Mouse (Mus musculus) heart, embryonic 12.5 days (tissue): ENCODE results near the gene Cd164l2. TPM values are rescaled to one million over a fixed set of nuclear protein-coding genes. Genes with fewer than 3 reads are reported as not detected.

Experiments
- ATAC-seq: fragments of 200-750 bp; cut with Nextera tagmentation; 2 replicates; pipeline ENCODE4 v1.8.0; 2017; ENCODE audit warnings: moderate TSS enrichment, moderate library complexity; ENCODE audit not compliant: insufficient number of reproducible peaks, low FRiP score
- H3K27ac ChIP-seq: fragments of 300-500 bp; sonication (generic); 2 replicates; pipeline ENCODE4 v1.5.1; 2016; ENCODE audit warnings: mild to moderate bottlenecking, moderate library complexity; ENCODE audit not compliant: poor library complexity, severe bottlenecking
- H3K27me3 ChIP-seq: fragments of 300-500 bp; sonication (generic); replicated peaks from 2 replicates; pipeline ENCODE4 v1.6.1; 2016; ENCODE audit warnings: mild to moderate bottlenecking, moderate library complexity
- H3K36me3 ChIP-seq: fragments of 300-500 bp; sonication (generic); 2 replicates; pipeline ENCODE4 v1.6.1; 2016; ENCODE audit warnings: mild to moderate bottlenecking, moderate library complexity
- H3K4me1 ChIP-seq: fragments of 300-500 bp; sonication (generic); replicated peaks from 2 replicates; pipeline ENCODE4 v1.6.1; 2016; ENCODE audit warnings: mild to moderate bottlenecking
- H3K4me2 ChIP-seq: fragments of 300-500 bp; sonication (generic); 2 replicates; pipeline ENCODE4 v1.6.1; 2016; ENCODE audit warnings: mild to moderate bottlenecking, moderate library complexity
- H3K4me3 ChIP-seq: fragments of 300-500 bp; sonication (generic); 2 replicates; pipeline ENCODE4 v1.5.1; 2016; ENCODE audit warnings: mild to moderate bottlenecking
- H3K9ac ChIP-seq: fragments of 300-500 bp; sonication (generic); 2 replicates; pipeline ENCODE4 v1.6.1; 2016; ENCODE audit warnings: mild to moderate bottlenecking, moderate library complexity
- H3K9me3 ChIP-seq: fragments of 300-500 bp; sonication (generic); replicated peaks from 2 replicates; pipeline ENCODE4 v1.6.1; 2016; ENCODE audit warnings: mild to moderate bottlenecking, moderate library complexity
- WGBS: fragments of 180-500 bp; shearing (Covaris S2); methylation state at CpG from one replicate; pipeline ENCODE4 v1.1.7; 2016; 5-methylcytosine and 5-hydroxymethylcytosine counted together
- polyA plus RNA-seq: library from polyadenylated mRNA; unstranded; fragments of >200 nt; fragmentation: Nextera tagmentation; extraction: Ambion mirVana; gene quantifications from 2 replicates; pipeline ENCODE4 v1.2.1, GENCODE M21; 2016

Cd164l2 gene
- polyA plus RNA-seq, 1 experiment from 2014 or later: 0.34 TPM

GRCm38 (mm10) chr4:133195014-133195413 lies 16.9 kb upstream of the Cd164l2 start:
- ATAC-seq: no peak
- Histone ChIP-seq H3K4me1 (peaks cover 41% of the 10 kb centered on the region), H3K27me3 (no peaks in the 10 kb centered on the region), H3K9me3 (no peaks in the 10 kb centered on the region), H3K9ac (no peak overlapping the region), H3K36me3 (peaks cover 74% of the 10 kb centered on the region), H3K4me3 (no peak overlapping the region), H3K27ac (no peak overlapping the region), H3K4me2 (no peak overlapping the region)
- 63% methylated on average over 4 of the region's 4 CpGs for WGBS

GRCm38 (mm10) chr4:133196136-133196535 lies 15.8 kb upstream of the Cd164l2 start:
- H3K36me3 ChIP-seq: peaks cover 63% of the 10 kb centered on the region

DNA sequence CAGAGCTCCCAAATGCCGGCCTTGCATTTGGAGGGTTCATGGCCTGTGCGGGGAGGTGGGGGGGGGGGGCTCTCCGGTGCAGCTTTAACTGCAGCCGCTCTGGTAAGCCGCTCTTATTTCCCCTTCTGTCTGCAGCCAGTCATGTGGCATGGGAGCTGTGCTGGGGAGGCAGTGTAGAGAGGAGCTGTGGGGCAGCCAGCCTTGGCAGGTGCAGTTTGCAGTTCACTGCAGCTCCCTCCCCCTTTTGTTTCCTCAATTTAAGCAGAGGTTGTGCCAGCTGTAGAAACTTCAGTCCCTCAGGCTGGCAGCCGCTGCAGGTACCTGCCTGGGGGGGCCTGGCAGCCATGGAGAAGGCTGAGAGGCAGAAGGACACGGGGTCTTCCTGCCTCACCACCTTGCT lies 15.1 kb upstream of the Cd164l2 start:
- H3K27me3 ChIP-seq: no peaks in the 10 kb centered on the region
- WGBS: 54% methylated on average over 7 of the region's 7 CpGs
- peak overlapping the region; percentile 12 for H3K27ac ChIP-seq
- H3K9ac ChIP-seq: peak overlapping the region; percentile 48
- no peaks in the 10 kb centered on the region for H3K9me3 ChIP-seq
- H3K4me3 ChIP-seq: no peak overlapping the region
- H3K4me2 ChIP-seq: no peak overlapping the region
- H3K36me3 ChIP-seq: peaks cover 56% of the 10 kb centered on the region
- H3K4me1 ChIP-seq: peaks cover 59% of the 10 kb centered on the region
- no peak for ATAC-seq

More at GRCm38 (mm10) chr4:133196136-133196535, 15.8 kb upstream of the Cd164l2 start:
- ATAC-seq: no peak
- no peak overlapping the region for H3K27ac ChIP-seq
- 0 out of 2 replicates have a peak overlapping the region, but pooled peaks have one; percentile 6 for H3K9ac ChIP-seq
- H3K9me3 ChIP-seq: no peaks in the 10 kb centered on the region
- peaks cover 52% of the 10 kb centered on the region for H3K4me1 ChIP-seq
- H3K27me3 ChIP-seq: no peaks in the 10 kb centered on the region
- no peak overlapping the region for H3K4me2 ChIP-seq
- no peak overlapping the region for H3K4me3 ChIP-seq
- 71% methylated on average over 2 of the region's 2 CpGs for WGBS

DNA sequence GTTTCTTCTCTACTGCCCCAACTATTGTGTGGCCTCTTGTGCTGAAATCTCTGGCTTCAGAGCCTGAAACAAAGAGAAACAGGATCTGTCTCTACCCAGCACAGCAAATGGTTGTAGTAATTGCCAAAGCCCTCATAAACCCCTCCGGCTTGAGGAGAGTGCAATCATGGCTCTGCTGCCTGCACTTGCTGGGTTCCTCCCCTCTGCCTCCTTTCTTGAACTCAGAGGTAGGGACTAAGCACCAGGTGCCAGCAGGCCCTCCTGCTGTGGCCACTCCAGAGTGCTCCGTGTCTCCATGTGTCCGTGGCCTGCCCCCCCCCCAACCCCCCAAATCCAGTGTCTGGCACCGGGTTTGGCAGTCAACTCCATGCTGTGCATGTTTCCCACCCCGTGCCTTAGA lies 14.6 kb upstream of the Cd164l2 start:
- peaks cover 60% of the 10 kb centered on the region for H3K4me1 ChIP-seq
- no peaks in the 10 kb centered on the region for H3K9me3 ChIP-seq
- peak overlapping the region; percentile 92 for H3K27ac ChIP-seq
- peak overlapping the region; percentile 49 for H3K9ac ChIP-seq
- ATAC-seq: no peak
- 29% methylated on average over 5 of the region's 5 CpGs for WGBS
- H3K4me3 ChIP-seq: no peak overlapping the region
- H3K27me3 ChIP-seq: no peaks in the 10 kb centered on the region
- peaks cover 51% of the 10 kb centered on the region for H3K36me3 ChIP-seq
- no peak overlapping the region for H3K4me2 ChIP-seq

DNA sequence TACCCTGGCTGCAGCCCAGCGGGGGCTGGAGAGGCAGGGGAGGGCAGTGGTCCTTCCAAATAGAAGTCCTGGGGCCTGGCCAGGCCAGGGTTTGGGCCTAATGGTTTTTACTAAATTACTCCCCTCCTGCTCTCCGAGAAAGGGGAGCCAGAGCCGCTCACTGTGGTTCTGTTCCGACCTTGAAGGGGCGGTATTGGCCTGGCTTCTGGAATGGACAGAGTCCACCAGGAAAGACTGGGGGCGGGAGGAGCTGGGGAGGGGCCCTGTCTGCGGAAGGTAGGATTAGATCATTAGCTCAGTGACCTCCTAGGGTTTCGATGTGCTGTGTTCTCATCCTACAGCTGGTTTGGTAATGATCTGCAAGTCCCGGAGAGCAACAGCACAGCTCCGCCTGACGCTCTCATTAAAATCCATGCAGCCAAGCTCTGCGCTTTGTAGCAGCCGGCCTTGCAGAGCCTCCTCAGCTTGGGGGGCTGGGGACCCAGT lies 14.1 kb upstream of the Cd164l2 start:
- ATAC-seq: no peak
- Histone ChIP-seq H3K4me3 (no peak overlapping the region), H3K4me2 (no peak overlapping the region), H3K27ac (peak overlapping the region; percentile 92), H3K36me3 (peaks cover 46% of the 10 kb centered on the region), H3K9me3 (no peaks in the 10 kb centered on the region), H3K4me1 (peaks cover 60% of the 10 kb centered on the region), H3K9ac (peak overlapping the region; percentile 49), H3K27me3 (no peaks in the 10 kb centered on the region)
- 30% methylated on average over 13 of the region's 13 CpGs for WGBS

GRCm38 (mm10) chr4:133198337-133199180 lies 13.4 kb upstream of the Cd164l2 start:
- WGBS: 30% methylated on average over 19 of the region's 19 CpGs
- 0 out of 2 replicates have a peak, but pooled peaks have one; percentile 27 for ATAC-seq
- H3K4me1 ChIP-seq: peaks cover 61% of the 10 kb centered on the region
- H3K36me3 ChIP-seq: peaks cover 39% of the 10 kb centered on the region
- no peaks in the 10 kb centered on the region for H3K27me3 ChIP-seq
- H3K4me2 ChIP-seq: peak overlapping the region; percentile 15; the same call in 1 of the 2 replicates
- H3K27ac ChIP-seq: peak overlapping the region; percentile 92
- H3K9ac ChIP-seq: peak overlapping the region; percentile 41; the same call in 1 of the 2 replicates
- H3K9me3 ChIP-seq: no peaks in the 10 kb centered on the region
- H3K4me3 ChIP-seq: no peak overlapping the region

DNA sequence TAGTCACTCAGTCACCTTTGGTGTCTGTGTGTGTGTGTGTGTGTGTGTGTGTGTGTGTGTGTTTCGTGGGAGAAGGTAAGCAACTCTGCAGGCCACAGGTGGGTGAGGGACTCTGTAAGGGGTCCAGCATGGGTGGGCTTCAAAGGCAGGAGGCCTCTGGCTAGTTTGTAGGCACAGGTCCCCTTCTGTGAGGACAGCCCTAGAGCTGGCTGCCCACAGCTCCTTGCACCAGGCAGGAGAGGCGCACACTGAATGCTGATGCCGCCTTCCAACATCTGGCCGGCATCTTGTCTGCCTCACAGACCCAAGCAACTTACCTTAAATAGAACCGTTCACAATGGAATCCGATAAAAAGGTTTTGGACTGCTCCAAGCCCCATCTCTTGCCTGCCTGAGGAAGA lies 12.2 kb upstream of the Cd164l2 start:
- Histone ChIP-seq H3K27ac (peak overlapping the region; percentile 75), H3K4me2 (peak overlapping the region; percentile 23; the same call in 1 of the 2 replicates), H3K4me1 (peaks cover 70% of the 10 kb centered on the region), H3K9ac (peak overlapping the region; percentile 53; the same call in 1 of the 2 replicates), H3K27me3 (no peaks in the 10 kb centered on the region), H3K36me3 (peaks cover 27% of the 10 kb centered on the region), H3K4me3 (no peak overlapping the region), H3K9me3 (no peaks in the 10 kb centered on the region)
- ATAC-seq: no peak
- 48% methylated on average over 6 of the region's 6 CpGs for WGBS

- H3K27me3 ChIP-seq: no peaks in the 10 kb centered on the region
- H3K9me3 ChIP-seq: no peaks in the 10 kb centered on the region
- peak overlapping the region; percentile 23; the same call in 1 of the 2 replicates for H3K4me2 ChIP-seq
- 38% methylated on average over 21 of the region's 21 CpGs for WGBS
- H3K9ac ChIP-seq: peak overlapping the region; percentile 53; the same call in 1 of the 2 replicates
- ATAC-seq: no peak
- peaks cover 75% of the 10 kb centered on the region for H3K4me1 ChIP-seq
- H3K27ac ChIP-seq: peak overlapping the region; percentile 75
- no peak overlapping the region for H3K4me3 ChIP-seq
- H3K36me3 ChIP-seq: peaks cover 21% of the 10 kb centered on the region
Measured at GRCm38 (mm10) chr4:133200343-133200742, 11.6 kb upstream of the Cd164l2 start.

GRCm38 (mm10) chr4:133201006-133201771 lies 10.7 kb upstream of the Cd164l2 start:
- H3K4me3 ChIP-seq: no peak overlapping the region
- ATAC-seq: no peak
- peak overlapping the region; percentile 42; the same call in 1 of the 2 replicates for H3K9ac ChIP-seq
- no peak overlapping the region for H3K4me2 ChIP-seq
- H3K9me3 ChIP-seq: no peaks in the 10 kb centered on the region
- H3K27ac ChIP-seq: peak overlapping the region; percentile 75
- H3K27me3 ChIP-seq: no peaks in the 10 kb centered on the region
- peaks cover 13% of the 10 kb centered on the region for H3K36me3 ChIP-seq
- peaks cover 73% of the 10 kb centered on the region for H3K4me1 ChIP-seq
- WGBS: 61% methylated on average over 8 of the region's 8 CpGs

DNA sequence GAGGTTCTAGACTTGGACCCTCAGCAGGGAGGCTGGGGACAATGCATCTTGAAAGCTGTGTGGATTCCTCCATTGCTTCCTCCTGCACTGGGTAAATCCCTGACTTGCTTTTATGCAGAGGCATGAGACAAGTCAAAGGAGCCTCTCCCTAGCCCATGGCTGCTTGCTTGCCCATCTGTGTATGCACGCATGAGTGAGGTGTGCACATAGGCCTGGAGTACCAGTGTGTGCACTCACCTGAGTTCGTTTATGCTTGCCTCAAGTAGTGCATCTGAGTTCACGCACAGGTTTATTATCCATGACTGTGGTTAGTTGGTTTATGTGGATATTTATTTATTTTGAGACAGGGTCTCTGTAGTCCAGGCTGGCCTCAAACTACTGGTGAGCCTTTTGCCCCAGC lies 9.7 kb upstream of the Cd164l2 start:
- Histone ChIP-seq H3K27me3 (no peaks in the 10 kb centered on the region), H3K27ac (0 out of 2 replicates have a peak overlapping the region, but pooled peaks have one; percentile 75), H3K36me3 (peaks cover 2% of the 10 kb centered on the region; the same call in 1 of the 2 replicates), H3K4me3 (no peak overlapping the region), H3K9me3 (no peaks in the 10 kb centered on the region), H3K4me1 (peaks cover 62% of the 10 kb centered on the region), H3K4me2 (no peak overlapping the region), H3K9ac (no peak overlapping the region)
- WGBS: 90% methylated on average over 3 of the region's 3 CpGs
- no peak for ATAC-seq

DNA sequence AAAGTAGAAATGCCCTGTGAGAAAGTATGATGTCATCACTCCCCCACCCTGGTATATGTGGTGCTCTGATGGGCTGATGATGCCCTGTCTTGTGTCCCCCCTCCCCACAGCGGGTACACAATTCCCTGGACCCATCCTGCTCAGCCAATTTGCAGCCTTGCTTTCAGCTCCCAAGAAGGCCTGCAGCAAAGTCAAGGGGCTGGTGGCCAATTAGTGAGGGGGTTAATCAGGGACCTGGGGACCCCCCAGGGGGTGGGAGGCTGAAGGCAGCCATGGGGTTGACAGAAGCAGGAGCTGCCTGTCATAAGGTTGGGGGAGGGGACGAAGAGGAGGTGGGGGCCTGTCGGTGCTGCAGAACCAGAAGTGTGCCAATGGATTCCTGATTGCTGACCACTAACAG lies 8.3 kb upstream of the Cd164l2 start:
- no peak for ATAC-seq
- no peak overlapping the region for H3K27ac ChIP-seq
- H3K36me3 ChIP-seq: no peaks in the 10 kb centered on the region
- H3K9me3 ChIP-seq: no peaks in the 10 kb centered on the region
- H3K4me3 ChIP-seq: no peak overlapping the region
- no peak overlapping the region for H3K4me2 ChIP-seq
- H3K4me1 ChIP-seq: peaks cover 49% of the 10 kb centered on the region
- no peak overlapping the region for H3K9ac ChIP-seq
- 60% methylated on average over 3 of the region's 3 CpGs for WGBS
- peaks cover 7% of the 10 kb centered on the region for H3K27me3 ChIP-seq
